Mouse (Mus musculus): ENCODE measurements around the gene Gm17482. TPM values are rescaled to one million over a fixed set of nuclear protein-coding genes. Genes with fewer than 3 reads are reported as not detected.

Gm17482 gene
- polyA plus RNA-seq, 1 experiment from 2014 or later: not detected

GRCm38 (mm10) chr6:115255171-115255570 lies 28.0 kb downstream of the Gm17482 start:
- Histone ChIP-seq H3K36me3 (no peaks in the 10 kb centered on the region), H3K27ac (no peak overlapping the region), H3K4me1 (replicated peaks) (peaks cover 19% of the 10 kb centered on the region), H3K4me3 (no peak overlapping the region), H3K9me3 (no peaks in the 10 kb centered on the region), H3K27me3 (ENCODE audit: insufficient read depth, poor library complexity, severe bottlenecking) (peaks cover 7% of the 10 kb centered on the region; the same call in 1 of the 2 replicates)
- DNase-seq (ENCODE audit: low spot score): no peak
- 84% methylated on average over 3 of the region's 3 CpGs for WGBS

GRCm38 (mm10) chr6:115260507-115260906 lies 33.4 kb downstream of the Gm17482 start:
- H3K27me3 ChIP-seq (ENCODE audit: insufficient read depth, poor library complexity, severe bottlenecking): no peaks in the 10 kb centered on the region
- no peaks in the 10 kb centered on the region for H3K4me1 ChIP-seq (replicated peaks)
- H3K36me3 ChIP-seq: no peaks in the 10 kb centered on the region
- no peak overlapping the region for H3K4me3 ChIP-seq
- DNase-seq (ENCODE audit: low spot score): no peak
- WGBS: 88% methylated on average over 3 of the region's 3 CpGs
- H3K9me3 ChIP-seq: no peaks in the 10 kb centered on the region
- H3K27ac ChIP-seq: no peak overlapping the region

GRCm38 (mm10) chr6:115266791-115267190 lies 39.6 kb downstream of the Gm17482 start:
- H3K27ac ChIP-seq: no peak overlapping the region
- 81% methylated on average over 5 of the region's 5 CpGs for WGBS
- no peaks in the 10 kb centered on the region for H3K27me3 ChIP-seq (ENCODE audit: insufficient read depth, poor library complexity, severe bottlenecking)
- peaks cover 4% of the 10 kb centered on the region for H3K4me1 ChIP-seq (replicated peaks)
- no peaks in the 10 kb centered on the region for H3K36me3 ChIP-seq
- H3K4me3 ChIP-seq: no peak overlapping the region
- no peak for DNase-seq (ENCODE audit: low spot score)
- H3K9me3 ChIP-seq: no peaks in the 10 kb centered on the region

GRCm38 (mm10) chr6:115267916-115268315 lies 40.8 kb downstream of the Gm17482 start:
- Histone ChIP-seq H3K4me3 (no peak overlapping the region), H3K4me1 (replicated peaks) (peaks cover 9% of the 10 kb centered on the region), H3K27me3 (ENCODE audit: insufficient read depth, poor library complexity, severe bottlenecking) (no peaks in the 10 kb centered on the region), H3K36me3 (no peaks in the 10 kb centered on the region), H3K9me3 (no peaks in the 10 kb centered on the region), H3K27ac (no peak overlapping the region)
- peak; percentile 64 for DNase-seq (ENCODE audit: low spot score)
- WGBS: 55% methylated on average over 2 of the region's 2 CpGs

- H3K4me1 ChIP-seq (replicated peaks): peaks cover 9% of the 10 kb centered on the region
- 86% methylated on average over 10 of the region's 10 CpGs for WGBS
- H3K27me3 ChIP-seq (ENCODE audit: insufficient read depth, poor library complexity, severe bottlenecking): no peaks in the 10 kb centered on the region
- no peak overlapping the region for H3K27ac ChIP-seq
- H3K4me3 ChIP-seq: no peak overlapping the region
- no peaks in the 10 kb centered on the region for H3K9me3 ChIP-seq
- H3K36me3 ChIP-seq: no peaks in the 10 kb centered on the region
- no peak for DNase-seq (ENCODE audit: low spot score)
Observed at GRCm38 (mm10) chr6:115268551-115269385, 41.6 kb downstream of the Gm17482 start.

GRCm38 (mm10) chr6:115269561-115269960 lies 42.4 kb downstream of the Gm17482 start:
- 77% methylated on average over 5 of the region's 5 CpGs for WGBS
- H3K27ac ChIP-seq: no peak overlapping the region
- H3K4me3 ChIP-seq: no peak overlapping the region
- no peaks in the 10 kb centered on the region for H3K27me3 ChIP-seq (ENCODE audit: insufficient read depth, poor library complexity, severe bottlenecking)
- peaks cover 9% of the 10 kb centered on the region for H3K4me1 ChIP-seq (replicated peaks)
- H3K36me3 ChIP-seq: no peaks in the 10 kb centered on the region
- DNase-seq (ENCODE audit: low spot score): no peak
- no peaks in the 10 kb centered on the region for H3K9me3 ChIP-seq

- Histone ChIP-seq H3K4me1 (replicated peaks) (peaks cover 9% of the 10 kb centered on the region), H3K36me3 (no peaks in the 10 kb centered on the region), H3K27ac (no peak overlapping the region), H3K9me3 (no peaks in the 10 kb centered on the region), H3K4me3 (no peak overlapping the region), H3K27me3 (ENCODE audit: insufficient read depth, poor library complexity, severe bottlenecking) (no peaks in the 10 kb centered on the region)
- no peak for DNase-seq (ENCODE audit: low spot score)
- WGBS: 64% methylated on average over 2 of the region's 2 CpGs
Observed at GRCm38 (mm10) chr6:115270085-115270484, 42.9 kb downstream of the Gm17482 start.

- Histone ChIP-seq H3K36me3 (no peaks in the 10 kb centered on the region), H3K9me3 (no peaks in the 10 kb centered on the region), H3K4me3 (no peak overlapping the region), H3K4me1 (replicated peaks) (peaks cover 9% of the 10 kb centered on the region), H3K27ac (no peak overlapping the region), H3K27me3 (ENCODE audit: insufficient read depth, poor library complexity, severe bottlenecking) (no peaks in the 10 kb centered on the region)
- 72% methylated on average over 3 of the region's 3 CpGs for WGBS
- no peak for DNase-seq (ENCODE audit: low spot score)
Observed at GRCm38 (mm10) chr6:115271326-115271725, 44.2 kb downstream of the Gm17482 start.

- H3K4me3 ChIP-seq: no peak overlapping the region
- H3K36me3 ChIP-seq: no peaks in the 10 kb centered on the region
- peaks cover 9% of the 10 kb centered on the region for H3K4me1 ChIP-seq (replicated peaks)
- WGBS: 49% methylated on average over 4 of the region's 4 CpGs
- H3K27ac ChIP-seq: no peak overlapping the region
- H3K9me3 ChIP-seq: no peaks in the 10 kb centered on the region
- peak; percentile 3 for DNase-seq (ENCODE audit: low spot score)
- H3K27me3 ChIP-seq (ENCODE audit: insufficient read depth, poor library complexity, severe bottlenecking): no peaks in the 10 kb centered on the region
Observed at GRCm38 (mm10) chr6:115271866-115272271, 44.7 kb downstream of the Gm17482 start.

- H3K27me3 ChIP-seq (ENCODE audit: insufficient read depth, poor library complexity, severe bottlenecking): no peaks in the 10 kb centered on the region
- no peaks in the 10 kb centered on the region for H3K36me3 ChIP-seq
- no peak overlapping the region for H3K4me3 ChIP-seq
- H3K27ac ChIP-seq: no peak overlapping the region
- no peaks in the 10 kb centered on the region for H3K9me3 ChIP-seq
- WGBS: 93% methylated on average over 10 of the region's 10 CpGs
- peaks cover 9% of the 10 kb centered on the region for H3K4me1 ChIP-seq (replicated peaks)
- no peak for DNase-seq (ENCODE audit: low spot score)
Observed at GRCm38 (mm10) chr6:115273346-115273745, 46.2 kb downstream of the Gm17482 start.

GRCm38 (mm10) chr6:115274705-115275104 lies 47.6 kb downstream of the Gm17482 start:
- Histone ChIP-seq H3K36me3 (no peaks in the 10 kb centered on the region), H3K4me1 (replicated peaks) (peaks cover 9% of the 10 kb centered on the region), H3K27me3 (ENCODE audit: insufficient read depth, poor library complexity, severe bottlenecking) (no peaks in the 10 kb centered on the region), H3K27ac (no peak overlapping the region), H3K9me3 (no peaks in the 10 kb centered on the region), H3K4me3 (no peak overlapping the region)
- DNase-seq (ENCODE audit: low spot score): no peak
- WGBS: 84% methylated on average over 9 of the region's 9 CpGs

- H3K27ac ChIP-seq: no peak overlapping the region
- 92% methylated on average over 10 of the region's 10 CpGs for WGBS
- no peaks in the 10 kb centered on the region for H3K36me3 ChIP-seq
- DNase-seq (ENCODE audit: low spot score): no peak
- peaks cover 9% of the 10 kb centered on the region for H3K4me1 ChIP-seq (replicated peaks)
- no peaks in the 10 kb centered on the region for H3K9me3 ChIP-seq
- no peak overlapping the region for H3K4me3 ChIP-seq
- no peaks in the 10 kb centered on the region for H3K27me3 ChIP-seq (ENCODE audit: insufficient read depth, poor library complexity, severe bottlenecking)
Observed at GRCm38 (mm10) chr6:115275116-115275815, 48.1 kb downstream of the Gm17482 start.

- no peak for DNase-seq (ENCODE audit: low spot score)
- H3K27ac ChIP-seq: no peak overlapping the region
- H3K4me1 ChIP-seq (replicated peaks): no peaks in the 10 kb centered on the region
- H3K27me3 ChIP-seq (ENCODE audit: insufficient read depth, poor library complexity, severe bottlenecking): no peaks in the 10 kb centered on the region
- H3K4me3 ChIP-seq: no peak overlapping the region
- no peaks in the 10 kb centered on the region for H3K36me3 ChIP-seq
- 75% methylated on average over 8 of the region's 8 CpGs for WGBS
- no peaks in the 10 kb centered on the region for H3K9me3 ChIP-seq
Observed at GRCm38 (mm10) chr6:115278086-115278485, 50.9 kb downstream of the Gm17482 start.

Data from hindbrain, embryonic 10.5 days (tissue).